Mouse (Mus musculus) mouse trophoblast stem cell (cell line): ENCODE results near the gene Synj2.

ENCODE experiments used
- in situ Hi-C, 2 experiments: fragments of 300-500 bp; cut with MseI, MboI; formaldehyde crosslinking; loops; 2 replicates in 1 of 2; 3 replicates in 1 of 2; pipeline ENCODE4 v1.15.1; 2025

Synj2 gene

DNA sequence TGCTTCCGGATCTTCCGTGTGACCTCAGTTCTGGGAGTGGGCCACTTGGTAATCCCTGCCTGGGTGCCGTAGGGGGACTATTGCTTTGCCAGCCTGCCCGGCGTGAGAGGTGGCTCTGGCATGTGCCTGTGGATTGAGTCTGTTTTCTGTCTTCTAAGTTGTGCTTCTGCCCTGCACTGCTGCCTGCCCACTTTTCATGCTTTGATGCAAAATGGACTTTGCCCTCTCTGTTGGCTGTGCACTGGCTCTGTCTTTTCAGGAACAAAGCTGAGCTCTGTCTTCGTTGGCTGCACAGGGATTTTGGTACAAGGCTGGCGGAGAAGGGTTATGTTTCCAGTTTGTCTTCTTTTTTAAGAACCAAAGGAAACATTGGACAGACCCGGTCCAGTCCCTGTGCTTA, 95.4 kb downstream of the Synj2 start:
- in situ Hi-C loops: no loop called here

DNA sequence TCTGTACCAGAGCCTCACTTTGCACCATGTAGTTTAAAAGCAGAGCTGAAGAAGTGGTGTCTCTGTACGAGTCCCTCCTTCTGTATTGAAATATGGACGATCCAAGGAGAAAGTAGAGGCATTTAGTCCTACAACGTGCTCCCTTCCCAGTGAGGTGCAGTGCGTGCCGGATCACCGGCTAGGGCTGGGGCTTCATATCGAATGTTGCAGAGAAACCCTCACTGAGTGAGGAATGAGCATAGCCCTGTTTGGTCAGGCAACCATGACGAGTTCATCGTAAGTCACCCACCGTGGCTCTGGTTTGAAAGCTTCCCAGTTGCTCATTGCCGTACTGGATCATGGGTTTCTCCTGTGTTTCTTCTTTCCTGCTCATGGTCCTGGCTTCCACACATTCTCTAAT, 95.8 kb downstream of the Synj2 start:
- in situ Hi-C loops: no loop called here

DNA sequence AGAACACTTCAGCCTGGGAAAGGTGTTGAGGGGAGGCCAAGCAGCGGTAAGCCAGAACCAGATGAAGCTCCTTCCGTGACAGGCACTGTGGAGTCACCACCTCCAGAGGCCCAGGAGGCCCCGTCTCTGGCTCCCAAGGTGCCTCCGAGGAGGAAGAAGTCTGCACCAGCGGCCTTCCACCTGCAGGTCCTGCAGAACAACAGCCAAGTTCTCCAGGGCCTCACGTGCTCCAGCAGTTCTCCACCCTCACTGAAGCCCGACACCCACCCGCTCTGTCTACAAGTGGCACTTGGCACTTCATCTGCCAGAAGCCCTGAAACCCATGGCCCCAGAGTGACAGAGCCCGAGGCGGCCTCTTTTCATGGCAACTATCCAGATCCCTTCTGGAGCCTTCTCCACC, 96.4 kb downstream of the Synj2 start:
- in situ Hi-C loops: no loop called here

DNA sequence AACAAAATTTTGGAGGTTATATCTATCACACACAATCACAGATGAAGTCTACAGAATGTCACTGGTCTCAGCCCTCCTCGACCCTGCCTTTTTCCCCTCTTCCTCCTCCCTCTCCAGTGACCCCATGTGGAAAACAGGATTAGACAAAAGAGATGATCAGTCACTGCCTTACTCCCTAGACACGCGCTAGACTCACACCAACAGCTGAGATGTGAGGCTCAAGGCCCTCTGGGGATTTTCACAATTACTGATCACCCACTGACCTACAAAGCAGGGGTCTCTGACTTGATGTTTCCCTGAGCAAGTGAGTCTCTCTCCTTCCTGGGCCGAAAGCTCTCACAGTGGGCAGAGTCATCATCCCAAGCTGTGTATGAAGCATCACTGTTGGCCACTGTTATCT, 111.7 kb downstream of the Synj2 start:
- in situ Hi-C loops: no loop called here

DNA sequence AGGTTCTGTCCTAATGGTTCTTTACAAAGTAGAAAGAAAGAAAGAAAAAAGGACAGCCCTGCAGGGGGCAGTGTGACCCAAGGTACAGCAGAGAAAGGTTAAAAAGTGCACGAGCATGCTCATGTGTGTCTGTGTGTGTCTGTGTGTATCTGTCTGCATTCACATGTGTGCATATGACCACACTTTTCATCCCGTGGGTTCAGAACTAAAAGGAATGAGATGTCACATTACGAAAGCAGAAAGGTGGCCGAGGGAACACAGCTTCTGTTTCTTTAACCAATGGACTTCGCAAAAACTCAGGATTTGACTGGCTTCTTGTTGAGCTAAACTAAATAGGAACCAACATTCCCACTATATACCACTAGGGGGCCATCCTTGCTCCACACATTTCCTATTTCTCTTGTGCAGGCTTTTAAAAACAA, 113.9 kb downstream of the Synj2 start:
- in situ Hi-C loops: no loop called here

DNA sequence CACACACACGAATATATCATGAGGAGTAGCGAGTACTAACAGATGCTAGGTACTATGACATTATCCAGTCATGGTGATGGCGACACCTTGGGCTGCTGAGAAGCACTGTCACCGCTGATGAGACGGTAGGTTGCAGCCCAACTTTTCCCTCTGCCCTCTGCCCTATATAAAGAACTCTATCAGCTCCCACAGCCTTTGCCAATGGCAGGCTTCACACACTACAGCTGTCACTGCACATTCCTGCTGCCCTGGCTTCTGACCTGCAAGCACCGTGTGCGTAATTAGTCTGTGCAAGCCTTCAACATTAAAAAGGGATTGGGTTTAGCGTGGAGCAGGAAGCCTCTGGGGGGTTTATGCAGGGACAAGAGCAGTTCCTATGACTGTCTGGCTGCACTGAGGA, 121.7 kb downstream of the Synj2 start:
- in situ Hi-C loops: no loop called here

DNA sequence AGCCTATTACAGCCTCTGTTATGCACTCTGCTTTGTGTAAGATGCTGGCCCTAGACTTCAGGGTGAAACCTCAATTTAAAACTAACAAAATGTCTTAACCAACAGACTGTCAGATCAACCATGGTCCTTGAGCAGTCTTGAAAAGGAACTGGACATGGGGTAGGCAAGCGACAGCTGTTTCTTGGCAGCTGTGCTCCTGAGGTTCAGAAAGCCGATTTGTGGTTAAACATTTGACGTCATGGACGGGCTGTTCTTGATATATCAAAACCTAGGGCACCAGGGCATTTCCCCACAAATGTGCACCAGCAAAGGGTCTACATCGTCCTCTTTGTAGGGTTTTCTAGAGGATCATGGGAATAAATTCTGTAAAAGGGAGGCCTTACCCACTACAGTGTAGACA, 122.5 kb downstream of the Synj2 start:
- in situ Hi-C loops: no loop called here

DNA sequence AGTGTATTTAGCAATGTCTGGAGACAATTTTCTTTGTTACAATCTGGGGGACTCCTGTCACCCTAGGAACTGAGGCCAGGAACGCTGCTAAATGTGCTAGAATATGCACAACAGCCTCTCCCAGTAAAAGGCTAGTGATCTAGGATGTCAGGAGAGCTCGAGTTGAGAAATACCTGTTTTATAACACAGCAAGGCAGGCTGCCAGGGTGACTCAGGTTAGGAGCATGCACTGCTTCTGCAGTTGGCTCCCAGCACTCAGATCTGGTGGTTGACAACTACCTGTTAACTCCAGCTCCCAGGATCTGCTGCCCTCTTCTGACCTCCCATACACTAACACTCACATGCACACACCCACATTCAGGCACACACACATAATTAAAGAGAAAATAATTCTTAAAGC, 124.9 kb downstream of the Synj2 start:
- in situ Hi-C loops: no loop called here

DNA sequence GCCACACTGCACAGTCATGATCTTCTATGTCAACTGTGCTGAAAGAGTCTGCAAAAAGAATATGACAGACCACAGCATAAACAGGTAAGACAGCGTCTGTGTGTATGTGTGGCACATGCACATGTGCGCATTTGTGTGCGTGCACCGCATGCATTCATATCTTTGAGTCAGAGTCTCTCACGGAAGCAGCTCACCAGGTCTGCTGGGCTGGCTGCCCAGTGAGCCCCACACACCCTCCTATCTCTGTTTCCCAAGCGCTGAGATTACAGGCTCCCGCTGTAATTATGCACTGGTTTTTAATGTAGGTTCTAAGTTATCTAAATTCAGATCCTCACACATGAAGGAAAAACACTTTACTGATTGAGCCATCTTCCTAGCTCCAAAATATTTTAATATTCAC, 126.5 kb downstream of the Synj2 start:
- in situ Hi-C loops: no loop called here

DNA sequence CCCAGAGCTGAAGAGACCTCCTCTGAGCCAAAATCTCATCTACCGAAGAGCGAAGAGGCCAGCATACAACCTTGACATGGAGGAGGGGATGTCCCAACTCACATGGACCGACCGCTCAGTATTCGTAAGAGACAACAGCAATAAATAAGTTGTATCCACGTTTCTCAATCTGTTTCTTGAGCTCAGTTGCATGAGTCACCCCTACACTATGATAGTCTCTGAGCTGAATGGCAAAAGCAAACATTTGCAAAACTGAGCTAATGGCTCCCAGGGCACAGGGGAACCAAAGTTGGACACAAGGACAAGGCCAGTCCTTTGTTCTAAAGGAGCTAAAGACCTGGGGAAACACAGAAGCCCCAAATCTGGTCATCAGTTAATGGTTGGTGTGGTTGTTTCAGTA, 128.8 kb downstream of the Synj2 start:
- in situ Hi-C loops: no loop called here

DNA sequence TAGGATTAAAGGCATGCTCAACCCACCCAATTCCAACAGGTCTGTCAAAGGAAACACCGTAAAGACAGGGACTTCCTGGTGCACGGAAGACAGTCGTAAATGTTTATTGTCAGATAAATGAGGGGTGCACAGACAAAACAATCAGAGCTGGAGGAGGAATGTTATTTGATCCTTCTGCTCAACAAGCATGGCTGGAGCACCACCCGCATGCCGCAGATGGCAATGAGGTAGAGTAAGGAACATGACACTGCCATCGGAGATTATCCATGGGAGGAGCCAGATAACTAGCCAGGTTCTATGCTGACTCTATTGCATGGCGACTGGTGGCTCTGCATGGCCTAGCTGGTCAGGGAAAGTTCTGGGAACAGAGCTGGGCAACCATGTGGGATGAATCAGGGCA, 132.3 kb downstream of the Synj2 start:
- in situ Hi-C loops: no loop called here

DNA sequence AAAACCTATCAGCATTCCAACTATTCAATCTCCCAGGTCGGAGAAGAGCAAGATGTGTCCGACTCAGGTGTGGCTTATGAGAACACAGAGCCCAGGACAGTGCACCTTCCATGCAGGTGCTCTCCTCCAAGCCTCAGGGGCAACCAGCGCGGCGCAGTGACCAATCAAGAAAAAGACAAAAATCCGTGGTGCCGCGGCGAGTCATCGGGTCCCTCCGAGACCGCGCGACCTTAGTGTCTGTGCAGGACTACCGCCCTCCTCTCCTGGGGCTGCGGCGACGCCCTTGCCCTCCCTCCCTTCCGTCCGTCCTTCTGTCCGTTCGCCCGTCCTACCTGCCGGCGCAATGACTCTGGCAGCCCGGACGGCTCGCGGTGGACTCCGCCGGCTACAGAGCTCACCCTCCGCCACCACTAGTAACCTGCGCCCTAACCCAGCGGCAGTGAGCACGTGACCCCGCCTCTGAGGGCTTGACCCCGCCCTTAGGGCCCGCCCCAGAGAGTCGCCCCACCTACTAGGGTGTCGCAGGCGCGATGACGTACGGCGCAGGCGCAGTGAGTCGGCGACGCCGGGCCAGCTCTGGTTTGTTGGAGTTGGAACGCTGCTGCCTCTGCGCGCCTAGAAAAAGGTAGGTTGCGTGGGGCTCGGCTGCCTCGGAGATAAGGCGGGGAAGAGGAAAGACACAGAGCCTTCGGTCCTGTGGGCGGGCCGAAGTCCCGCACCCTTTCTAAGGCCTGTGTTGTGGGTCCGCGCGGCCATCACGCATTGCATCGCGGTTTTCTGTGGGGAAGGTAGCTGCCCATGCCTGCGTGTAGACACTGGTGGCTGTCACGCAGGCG, 138.4 kb downstream of the Synj2 start, which contains the start of the genes Serac1 and Gtf2h5:
Serac1 (minus strand) TSS at position 455 of the 836 bp plus-strand sequence.
Gtf2h5 (plus strand) TSS at position 500 of the 836 bp plus-strand sequence.
- in situ Hi-C loops: no loop called here

DNA sequence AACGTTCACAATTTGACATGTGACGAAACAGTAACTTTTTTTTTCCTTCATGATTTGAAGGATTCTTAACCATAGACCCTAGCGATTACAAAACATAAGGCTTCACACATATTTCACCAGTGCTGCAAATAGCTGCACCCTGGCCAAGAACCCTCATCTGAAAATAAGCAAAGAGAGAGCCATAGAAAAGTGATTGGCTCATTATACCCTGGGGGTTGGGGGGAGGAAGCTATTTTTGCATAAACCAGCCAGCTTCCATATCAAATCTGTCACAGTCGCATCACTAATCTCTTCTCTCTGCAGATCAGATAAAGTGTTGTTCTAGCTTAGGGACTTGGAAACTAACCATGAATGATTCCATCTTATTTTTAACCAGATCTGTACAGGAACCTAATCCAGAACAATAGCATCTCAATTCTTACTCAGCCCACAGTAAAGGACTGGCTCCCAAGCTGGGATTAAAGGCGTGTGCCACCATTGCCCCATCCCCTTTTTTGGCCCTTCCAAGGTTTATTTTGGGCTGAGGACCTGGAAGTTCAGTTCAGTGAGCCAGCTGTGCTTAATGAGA, 142.3 kb downstream of the Synj2 start:
- in situ Hi-C loops: no loop called here

DNA sequence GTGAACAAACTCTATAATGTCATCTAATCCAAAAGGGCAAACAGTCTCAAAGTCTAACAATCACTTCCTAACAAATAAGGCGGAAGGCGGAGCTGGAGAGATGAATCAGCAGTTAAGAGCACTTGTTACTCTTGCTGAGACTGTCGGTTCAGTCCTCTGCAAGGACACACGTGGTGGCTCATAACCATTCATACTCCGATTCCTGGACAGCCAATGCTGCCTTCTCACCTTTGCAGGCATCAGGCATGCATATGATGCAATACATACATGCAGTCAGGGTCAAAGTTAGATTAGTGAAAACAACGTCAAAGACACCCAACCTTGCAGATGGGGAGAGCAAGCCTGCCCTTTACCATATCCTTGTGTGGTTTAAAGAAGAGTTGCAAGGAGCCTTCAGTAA, 150.5 kb downstream of the Synj2 start:
- in situ Hi-C loops: no loop called here
